Mouse (Mus musculus): Measurements from ENCODE around the gene Olfr612. TPM values are rescaled to one million over a fixed set of nuclear protein-coding genes. Genes with fewer than 3 reads are reported as not detected.
"Not testable (repeated sequence)": the region's sequence is repeated elsewhere in the genome, so short reads cannot be mapped to it uniquely, and the experiment has no call there.

Gene Olfr612
- not detected for total RNA-seq (2021)

- DNase-seq (ENCODE audit: low spot score in 2 of 2); intact Hi-C loops (cut with DNase I): not testable (repeated sequence)
Measured at GRCm38 (mm10) chr7:103542617-103543016, at the start of gene Olfr612. TSS of gene Olfr612 (minus strand) at chr7:103542717.

GRCm38 (mm10) chr7:103589803-103590202 is 47.3 kb upstream of the Olfr612 start, which contains the start of gene Olfr618:
TSS of gene Olfr618 (plus strand) at chr7:103590103.
- DNase-seq (ENCODE audit: low spot score in 2 of 2), result no peak
- intact Hi-C loops (cut with DNase I), result no loop called here

- intact Hi-C loops (cut with DNase I), result no loop called here
Measured at GRCm38 (mm10) chr7:103572761-103573160, 30.2 kb upstream of the Olfr612 start, which contains the start of gene Olfr617. TSS of gene Olfr617 (plus strand) at chr7:103573061.

GRCm38 (mm10) chr7:103569043-103569442 is 26.5 kb upstream of the Olfr612 start, which contains the start of gene Olfr616:
TSS of gene Olfr616 (minus strand) at chr7:103569143.
- intact Hi-C loops (cut with DNase I), result no loop called here

More at GRCm38 (mm10) chr7:103572761-103573160, 30.2 kb upstream of the Olfr612 start, which contains the start of gene Olfr617:
- no peak for DNase-seq (ENCODE audit: low spot score in 2 of 2)

GRCm38 (mm10) chr7:103555779-103556178 is 13.3 kb upstream of the Olfr612 start, which contains the start of gene Olfr615:
TSS of gene Olfr615 (plus strand) at chr7:103556079.
- intact Hi-C loops (cut with DNase I), result no loop called here

More at GRCm38 (mm10) chr7:103569043-103569442, 26.5 kb upstream of the Olfr612 start, which contains the start of gene Olfr616:
- DNase-seq (ENCODE audit: low spot score in 2 of 2), result peak in 1 of 2 experiments; percentile 11

GRCm38 (mm10) chr7:103547774-103548173 is 5.3 kb upstream of the Olfr612 start, which contains the start of gene Olfr613:
TSS of gene Olfr613 (plus strand) at chr7:103548074.
- DNase-seq (ENCODE audit: low spot score in 2 of 2), result no peak
- intact Hi-C loops (cut with DNase I), result no loop called here

More at GRCm38 (mm10) chr7:103555779-103556178, 13.3 kb upstream of the Olfr612 start, which contains the start of gene Olfr615:
- DNase-seq (ENCODE audit: low spot score in 2 of 2), result no peak

GRCm38 (mm10) chr7:103520746-103521145 is 21.8 kb downstream of the Olfr612 start, which contains the start of gene Olfr611:
TSS of gene Olfr611 (minus strand) at chr7:103520846.
- not testable (repeated sequence) for DNase-seq (ENCODE audit: low spot score in 2 of 2)

GRCm38 (mm10) chr7:103512022-103512421 is 30.5 kb downstream of the Olfr612 start, which contains the start of gene Olfr610:
TSS of gene Olfr610 (minus strand) at chr7:103512122.
- intact Hi-C loops (cut with DNase I), result no loop called here
- no peak for DNase-seq (ENCODE audit: low spot score in 2 of 2)

More at GRCm38 (mm10) chr7:103520746-103521145, 21.8 kb downstream of the Olfr612 start, which contains the start of gene Olfr611:
- intact Hi-C loops (cut with DNase I), result not testable (repeated sequence)

- intact Hi-C loops (cut with DNase I), result no loop called here
- DNase-seq (ENCODE audit: low spot score in 2 of 2), result no peak
Measured at GRCm38 (mm10) chr7:103497962-103498361, 44.6 kb downstream of the Olfr612 start, which contains the start of gene Olfr609. TSS of gene Olfr609 (minus strand) at chr7:103498062.

Small RNAs within 50 kb of the gene (microRNA-seq; reads per million reads assigned to microRNA genes)
- 0 reads per million in 2 experiments for gene Gm26506

Other genes with a start within 250 kb of the Olfr612 start
- not detected for gene Olfr596, start 237.1 kb downstream of the Olfr612 start, total RNA-seq (2021)
- gene Olfr597, start 226.4 kb downstream of the Olfr612 start, total RNA-seq (2021), result not detected
- not detected for gene Olfr598, start 219.1 kb downstream of the Olfr612 start, total RNA-seq (2021)
- gene Olfr599, start 206.8 kb downstream of the Olfr612 start, total RNA-seq (2021), result not detected
- gene Olfr600, start 193.0 kb downstream of the Olfr612 start, total RNA-seq (2021), result not detected
- gene Olfr601, start 180.1 kb downstream of the Olfr612 start, total RNA-seq (2021), result not detected
- gene Olfr603, start 156.5 kb downstream of the Olfr612 start, total RNA-seq (2021), result not detected
- gene Usp17lc, start 127.6 kb downstream of the Olfr612 start, total RNA-seq (2021), result not detected
- not detected for gene Olfr605, start 97.3 kb downstream of the Olfr612 start, total RNA-seq (2021)
- not detected for gene Olfr606, start 93.7 kb downstream of the Olfr612 start, total RNA-seq (2021)
- not detected for gene Olfr607, start 78.6 kb downstream of the Olfr612 start, total RNA-seq (2021)
- not detected for gene Olfr608, start 72.8 kb downstream of the Olfr612 start, total RNA-seq (2021)
- gene Olfr609, start 44.7 kb downstream of the Olfr612 start, total RNA-seq (2021), result not detected
- not detected for gene Olfr610, start 30.6 kb downstream of the Olfr612 start, total RNA-seq (2021)
- gene Olfr611, start 21.9 kb downstream of the Olfr612 start, total RNA-seq (2021), result not detected
- not detected for gene Olfr613, start 5.4 kb upstream of the Olfr612 start, total RNA-seq (2021)
- gene Olfr615, start 13.4 kb upstream of the Olfr612 start, total RNA-seq (2021), result not detected
- gene Olfr616, start 26.4 kb upstream of the Olfr612 start, total RNA-seq (2021), result not detected
- gene Olfr617, start 30.3 kb upstream of the Olfr612 start, total RNA-seq (2021), result not detected
- gene Olfr618, start 47.4 kb upstream of the Olfr612 start, total RNA-seq (2021), result not detected
- gene Olfr619, start 57.9 kb upstream of the Olfr612 start, total RNA-seq (2021), result not detected
- not detected for gene Olfr620, start 69.8 kb upstream of the Olfr612 start, total RNA-seq (2021)
- gene Olfr622, start 100.0 kb upstream of the Olfr612 start, total RNA-seq (2021), result not detected
- not detected for gene Olfr623, start 121.0 kb upstream of the Olfr612 start, total RNA-seq (2021)
- under 1 TPM in 1 of 2 experiments, not detected in 1; 0.07 TPM for gene Olfr624, start 128.5 kb upstream of the Olfr612 start, total RNA-seq (2021)
- not detected for gene Olfr625-ps1, start 140.0 kb upstream of the Olfr612 start, total RNA-seq (2021)
- not detected for gene Olfr243, start 172.0 kb upstream of the Olfr612 start, total RNA-seq (2021)
- not detected for gene Olfr628, start 187.7 kb upstream of the Olfr612 start, total RNA-seq (2021)
- not detected for gene Olfr629, start 202.2 kb upstream of the Olfr612 start, total RNA-seq (2021)
- not detected for gene Olfr630, start 214.6 kb upstream of the Olfr612 start, total RNA-seq (2021)
- gene Olfr69, start 228.9 kb upstream of the Olfr612 start, total RNA-seq (2021), result not detected
- gene Olfr68, start 237.0 kb upstream of the Olfr612 start, total RNA-seq (2021), result not detected
- not detected for gene Olfr67, start 249.1 kb upstream of the Olfr612 start, total RNA-seq (2021)

Measured in left cerebral cortex, postnatal 25 days (tissue).